In genomic region chr1:86650272-86650671, GRCm38 (mm10) we compare ENCODE assay signal across 8 mouse cellular contexts. TPM values are rescaled to one million over a fixed set of nuclear protein-coding genes. Genes with fewer than 3 reads are reported as not detected.
DNase-seq lines count a peak whose midpoint lies in the region; ATAC-seq and TF ChIP-seq lines count a peak whose summit lies in the region.

No protein-coding gene starts in this region.

- no peak for TF ChIP-seq EP300 in ES-Bruce4 (IDR thresholded peaks at IDR 0.05; ENCODE audit: insufficient read depth, low read depth, low read length)

- H3K27ac ChIP-seq in ES-Bruce4 (ENCODE audit: insufficient read depth, low read length), result no peak overlapping the region

- peak; percentile 85 for ATAC-seq in frontal cortex, adult (ENCODE audit: low TSS enrichment)
- ATAC-seq in activated CD4-positive, CD25-positive, alpha-beta regulatory T cell, adult 4 months, result no peak

- no peaks in the 10 kb centered on the region for H3K9me3 ChIP-seq in ES-Bruce4 (replicated peaks; ENCODE audit: control insufficient read depth, insufficient read depth, low read length, poor library complexity, severe bottlenecking)

- TF ChIP-seq CTCF in ES-Bruce4 (IDR thresholded peaks at IDR 0.05; ENCODE audit: low read depth, low read length), result peak; percentile 99

- TF ChIP-seq POLR2A in ES-Bruce4 (IDR thresholded peaks at IDR 0.05; ENCODE audit: insufficient read depth, low read length), result no peak

- DNase-seq in B cell, adult 2 months, result peak; percentile 82
- peak; percentile 61 for DNase-seq in c-Kit-positive CD71-positive TER-119-positive erythroid progenitor cells, embryonic 14.5 days (ENCODE audit: low spot score)
- peak; percentile 34 for DNase-seq in layer of hippocampus, adult 9-11 months
- peak; percentile 64 for DNase-seq in lung, postnatal 36 days
- DNase-seq in right cerebral cortex, postnatal 4 days, result peak; percentile 75

- no peaks in the 10 kb centered on the region for H3K4me1 ChIP-seq in ES-Bruce4 (ENCODE audit: control insufficient read depth, insufficient read depth, low read length)

- H3K27me3 ChIP-seq in ES-Bruce4 (ENCODE audit: control insufficient read depth, insufficient read depth, low read length, poor library complexity, severe bottlenecking), result no peaks in the 10 kb centered on the region

- no peaks in the 10 kb centered on the region for H3K36me3 ChIP-seq in ES-Bruce4 (ENCODE audit: control insufficient read depth, insufficient read depth, low read length, poor library complexity, severe bottlenecking)

- no peak overlapping the region for H3K9ac ChIP-seq in ES-Bruce4 (ENCODE audit: low read depth, poor library complexity, severe bottlenecking)

- H3K4me3 ChIP-seq in ES-Bruce4 (ENCODE audit: low read depth, low read length), result no peak overlapping the region

RNA-seq across cellular contexts. Expression of gene Nppc, which starts 20.1 kb away (rescaled TPM):
- polyA plus RNA-seq in ES-Bruce4 (2011; ENCODE audit: insufficient read depth, insufficient read length, low read depth, missing spikeins), result not detected in 2 replicates
- polyA plus RNA-seq in activated CD4-positive, CD25-positive, alpha-beta regulatory T cell, adult 4 months (2017; shearing (Covaris generic)), result not detected

RNA-seq across cellular contexts. Expression of gene Dis3l2, which starts 53.3 kb away (rescaled TPM):
- polyA plus RNA-seq in ES-Bruce4 (2011; ENCODE audit: insufficient read depth, insufficient read length, low read depth, missing spikeins), result 19.6 and 21.0 TPM in 2 replicates
- 10 to 100 TPM; 18.9 to 20.4 TPM for polyA plus RNA-seq in activated CD4-positive, CD25-positive, alpha-beta regulatory T cell, adult 4 months (2017; shearing (Covaris generic))
